Mouse (Mus musculus): ENCODE measurements at regions not wholly inside any gene's neighbourhood (a gene's known extent, or its start where the extent isn't known, plus 50 kb on each side); places are given as distances from the start of the nearest gene placed in this dataset.

DNA sequence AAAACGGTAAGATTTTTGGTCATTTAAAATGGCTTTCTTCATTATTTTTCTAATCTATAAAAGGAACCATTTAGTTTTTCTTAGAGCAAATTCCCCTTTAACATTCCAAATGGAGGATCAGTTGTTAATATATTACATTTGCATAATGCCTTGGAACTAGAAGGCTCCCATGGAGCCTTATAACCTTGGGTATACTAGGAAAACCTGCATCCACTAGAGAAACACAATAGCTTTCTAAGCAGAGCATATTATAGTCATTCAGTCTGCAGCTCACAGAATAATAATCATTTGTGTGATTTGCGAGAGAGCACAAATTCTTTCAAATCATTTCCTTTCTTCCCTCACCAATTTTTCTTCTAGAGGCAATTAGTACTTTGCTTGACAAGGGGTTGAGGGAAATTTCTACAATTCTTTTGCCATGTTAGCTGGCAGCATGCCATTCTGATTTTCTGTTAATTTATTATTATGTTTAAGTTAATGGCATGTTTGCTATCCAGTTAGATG is 418.0 kb upstream of the Slc39a10 start:
- TF ChIP-seq CTCF (IDR thresholded peaks at IDR 0.05; ENCODE audit: low read depth) (no peak), EP300 (IDR thresholded peaks at IDR 0.05; ENCODE audit: low read depth) (no peak)
